Mouse (Mus musculus) mature B cell (primary cell): Measurements from ENCODE around the gene Myom3.

Experiments
- in situ Hi-C: fragments of 300-500 bp; cut with MboI; formaldehyde crosslinking; loops from 2 replicates; pipeline ENCODE4 v1.14.3; 2019

The Myom3 gene

GRCm38 (mm10) chr4:135761569-135761968 is 2.1 kb downstream of the Myom3 start:
- in situ Hi-C loops: no loop called here

GRCm38 (mm10) chr4:135762251-135762906 is 2.9 kb downstream of the Myom3 start:
- in situ Hi-C loops: no loop called here

GRCm38 (mm10) chr4:135764700-135765099 is 5.2 kb downstream of the Myom3 start:
- in situ Hi-C loops: no loop called here

GRCm38 (mm10) chr4:135765707-135766106 is 6.2 kb downstream of the Myom3 start:
- in situ Hi-C loops: no loop called here

- in situ Hi-C loops: no loop called here
These were observed 7.5 kb downstream of the Myom3 start for GRCm38 (mm10) chr4:135766976-135767375.

GRCm38 (mm10) chr4:135768572-135769526 is 9.3 kb downstream of the Myom3 start:
- in situ Hi-C loops: no loop called here

- in situ Hi-C loops: no loop called here
These were observed 11.2 kb downstream of the Myom3 start for GRCm38 (mm10) chr4:135770611-135771305.

GRCm38 (mm10) chr4:135771592-135771991 is 12.1 kb downstream of the Myom3 start:
- in situ Hi-C loops: no loop called here

GRCm38 (mm10) chr4:135772671-135773070 is 13.2 kb downstream of the Myom3 start:
- in situ Hi-C loops: no loop called here

GRCm38 (mm10) chr4:135774496-135774895 is 15.0 kb downstream of the Myom3 start:
- in situ Hi-C loops: no loop called here

GRCm38 (mm10) chr4:135776850-135777249 is 17.3 kb downstream of the Myom3 start:
- in situ Hi-C loops: no loop called here

GRCm38 (mm10) chr4:135779661-135780060 is 20.1 kb downstream of the Myom3 start:
- in situ Hi-C loops: no loop called here

- in situ Hi-C loops: no loop called here
These were observed 20.7 kb downstream of the Myom3 start for GRCm38 (mm10) chr4:135780255-135780654.

GRCm38 (mm10) chr4:135781304-135781703 is 21.8 kb downstream of the Myom3 start:
- in situ Hi-C loops: no loop called here

GRCm38 (mm10) chr4:135786581-135786980 is 27.1 kb downstream of the Myom3 start:
- in situ Hi-C loops: no loop called here

GRCm38 (mm10) chr4:135787271-135787670 is 27.8 kb downstream of the Myom3 start:
- in situ Hi-C loops: no loop called here

- in situ Hi-C loops: no loop called here
These were observed 29.6 kb downstream of the Myom3 start for GRCm38 (mm10) chr4:135789135-135789534.

- in situ Hi-C loops: no loop called here
These were observed 33.3 kb downstream of the Myom3 start for GRCm38 (mm10) chr4:135792821-135793220.

- in situ Hi-C loops: no loop called here
These were observed 38.4 kb downstream of the Myom3 start for GRCm38 (mm10) chr4:135797931-135798330.

GRCm38 (mm10) chr4:135801543-135801942 is 42.0 kb downstream of the Myom3 start:
- in situ Hi-C loops: loop anchor here (10.0 kb wide), 1 partner anchor 143 kb away; the partner anchor contains the start of gene Hmgcl

- in situ Hi-C loops: loop anchor here (10.0 kb wide), 1 partner anchor 142 kb away; the partner anchor contains the start of gene Hmgcl
These were observed 43.8 kb downstream of the Myom3 start for GRCm38 (mm10) chr4:135803299-135803698.

GRCm38 (mm10) chr4:135804169-135804568 is 44.7 kb downstream of the Myom3 start:
- in situ Hi-C loops: loop anchor here (10.0 kb wide), 1 partner anchor 141 kb away; the partner anchor contains the start of gene Hmgcl
